Mouse (Mus musculus) brown adipose tissue, adult 24 weeks (tissue): ENCODE results near the gene Scoc. TPM values are rescaled to one million over a fixed set of nuclear protein-coding genes. Genes with fewer than 3 reads are reported as not detected.
A peak's percentile ranks its signal among the peaks of the same experiment; 100 is the strongest.
"Not testable (repeated sequence)": the region's sequence is repeated elsewhere in the genome, so short reads cannot be mapped to it uniquely, and the experiment has no call there.

ENCODE experiments used
- H3K27ac ChIP-seq: fragments of 200-500 bp; replicated peaks from 2 replicates; pipeline ENCODE4 v1.5.1; 2012; ENCODE audit warnings: low read depth, mild to moderate bottlenecking, low read length
- H3K4me1 ChIP-seq: fragments of 200-500 bp; 2 replicates; pipeline ENCODE4 v1.6.1; 2012; ENCODE audit warnings: low read length, mixed read lengths; ENCODE audit not compliant: control insufficient read depth, insufficient read depth, insufficient read length
- H3K4me3 ChIP-seq: fragments of 200-500 bp; 2 replicates; pipeline ENCODE4 v1.5.1; 2012; ENCODE audit warnings: low read depth, mild to moderate bottlenecking, low read length, moderate library complexity; ENCODE audit not compliant: insufficient read depth
- polyA plus RNA-seq: library from polyadenylated mRNA; stranded (reverse); fragments of >200 nt; gene quantifications from 2 replicates; pipeline ENCODE4 v1.2.4, GENCODE M21; 2012; ENCODE audit not compliant: missing spikeins, insufficient read depth, insufficient read length

Scoc gene
- polyA plus RNA-seq, result 136 and 154 TPM in 2 replicates

GRCm38 (mm10) chr8:83458222-83458621 is at the start of gene Scoc:
Scoc (minus strand) TSS chr8:83458391.
- H3K27ac ChIP-seq, result no peak within 1 kb of the TSS
- no peaks in the 10 kb centered on the region for H3K4me1 ChIP-seq
- H3K4me3 ChIP-seq, result no peak within 1 kb of the TSS

GRCm38 (mm10) chr8:83459606-83460005 is 1.4 kb upstream of the Scoc start:
- no peak overlapping the region for H3K4me3 ChIP-seq
- no peaks in the 10 kb centered on the region for H3K4me1 ChIP-seq
- H3K27ac ChIP-seq, result no peak overlapping the region

GRCm38 (mm10) chr8:83457121-83457520 is 1.1 kb downstream of the Scoc start:
- no peak overlapping the region for H3K4me3 ChIP-seq
- H3K27ac ChIP-seq, result no peak overlapping the region
- no peaks in the 10 kb centered on the region for H3K4me1 ChIP-seq

GRCm38 (mm10) chr8:83451056-83451455 is 7.1 kb downstream of the Scoc start:
- Histone ChIP-seq H3K4me3 (no peak overlapping the region), H3K27ac (no peak overlapping the region), H3K4me1 (no peaks in the 10 kb centered on the region)

- Histone ChIP-seq H3K27ac (no peak overlapping the region), H3K4me1 (no peaks in the 10 kb centered on the region), H3K4me3 (no peak overlapping the region)
Measured at GRCm38 (mm10) chr8:83449960-83450359, 8.2 kb downstream of the Scoc start.

- Histone ChIP-seq H3K4me3 (peak overlapping the region; percentile 49), H3K27ac (no peak overlapping the region)
Measured at GRCm38 (mm10) chr8:83443052-83443400, 15.2 kb downstream of the Scoc start.

GRCm38 (mm10) chr8:83442243-83443051 is 15.7 kb downstream of the Scoc start:
- Histone ChIP-seq H3K4me3 (peak overlapping the region; percentile 81), H3K4me1 (no peaks in the 10 kb centered on the region), H3K27ac (no peak overlapping the region)

More at GRCm38 (mm10) chr8:83443052-83443400, 15.2 kb downstream of the Scoc start:
- no peaks in the 10 kb centered on the region for H3K4me1 ChIP-seq

GRCm38 (mm10) chr8:83441656-83442242 is 16.4 kb downstream of the Scoc start:
- Histone ChIP-seq H3K4me3 (peak overlapping the region; percentile 81), H3K4me1 (no peaks in the 10 kb centered on the region), H3K27ac (peak overlapping the region; percentile 22; the same call in 1 of the 2 replicates)

GRCm38 (mm10) chr8:83437077-83437476 is 21.1 kb downstream of the Scoc start:
- H3K4me3 ChIP-seq, result no peak overlapping the region
- H3K4me1 ChIP-seq, result no peaks in the 10 kb centered on the region
- H3K27ac ChIP-seq, result no peak overlapping the region

GRCm38 (mm10) chr8:83429071-83429524 is 29.1 kb downstream of the Scoc start:
- Histone ChIP-seq H3K4me1 (no peaks in the 10 kb centered on the region), H3K27ac (no peak overlapping the region), H3K4me3 (no peak overlapping the region)

GRCm38 (mm10) chr8:83428621-83429020 is 29.6 kb downstream of the Scoc start:
- H3K4me3 ChIP-seq, H3K27ac ChIP-seq: not testable (repeated sequence)

GRCm38 (mm10) chr8:83426949-83427348 is 31.2 kb downstream of the Scoc start:
- no peaks in the 10 kb centered on the region for H3K4me1 ChIP-seq
- H3K27ac ChIP-seq, result no peak overlapping the region
- H3K4me3 ChIP-seq, result no peak overlapping the region

More at GRCm38 (mm10) chr8:83428621-83429020, 29.6 kb downstream of the Scoc start:
- H3K4me1 ChIP-seq, result not testable (repeated sequence)

GRCm38 (mm10) chr8:83426104-83426759 is 32.0 kb downstream of the Scoc start:
- Histone ChIP-seq H3K4me3 (no peak overlapping the region), H3K27ac (no peak overlapping the region), H3K4me1 (no peaks in the 10 kb centered on the region; the same call in 1 of the 2 replicates)

GRCm38 (mm10) chr8:83425202-83425601 is 33.0 kb downstream of the Scoc start:
- Histone ChIP-seq H3K27ac (no peak overlapping the region), H3K4me1 (no peaks in the 10 kb centered on the region; the same call in 1 of the 2 replicates), H3K4me3 (no peak overlapping the region)
